Mouse (Mus musculus): ENCODE measurements around the gene Zfp53. TPM values are rescaled to one million over a fixed set of nuclear protein-coding genes. Genes with fewer than 3 reads are reported as not detected.

The Zfp53 gene
- total RNA-seq, 1 experiment: 5.9 TPM

GRCm38 (mm10) chr17:21533961-21534360 lies 45.2 kb downstream of the Zfp53 start:
- Histone ChIP-seq H3K27ac (ENCODE audit: insufficient read depth, low read depth, low read length, poor library complexity, severe bottlenecking) (no peak overlapping the region), H3K9me3 (ENCODE audit: control insufficient read depth, insufficient read depth, low read depth, low read length) (no peaks in the 10 kb centered on the region), H3K4me1 (ENCODE audit: control insufficient read depth in 2 of 2, insufficient read depth in 2 of 2, low read length in 2 of 2, poor library complexity in 1 of 2) (peaks cover 5 to 13% of the 10 kb centered on the region in 2 experiments; a peak in 2 of 4 replicates), H3K36me3 (ENCODE audit: control insufficient read depth, insufficient read depth, low read length, poor library complexity, severe bottlenecking) (no peaks in the 10 kb centered on the region), H3K4me3 (ENCODE audit: insufficient read depth in 1 of 2, low read depth in 1 of 2, low read length in 2 of 2, poor library complexity in 1 of 2, severe bottlenecking in 1 of 2) (no peak overlapping the region), H3K9ac (ENCODE audit: insufficient read depth, low read depth, low read length, poor library complexity, severe bottlenecking) (no peak overlapping the region)
- no peak for DNase-seq (ENCODE audit: low read depth, low spot score)
- in situ Hi-C loops (cut with MboI; ENCODE audit: low sequenced_read_pairs in 2 of 2, unreplicated experiment in 2 of 2): no loop called here
- TF ChIP-seq HCFC1 (IDR thresholded peaks at IDR 0.05; ENCODE audit: borderline replicate concordance, insufficient read depth, low read length) (no peak), ZC3H11A (IDR thresholded peaks at IDR 0.05; ENCODE audit: borderline replicate concordance, low read depth, low read length) (no peak), MAFK (IDR thresholded peaks at IDR 0.05; ENCODE audit: insufficient read depth, low read depth, low read length) (no peak), ZNF384 (IDR thresholded peaks at IDR 0.05; ENCODE audit: low read depth, low read length) (no peak), CHD2 (IDR thresholded peaks at IDR 0.05; ENCODE audit: low read depth, low read length) (no peak)

DNA sequence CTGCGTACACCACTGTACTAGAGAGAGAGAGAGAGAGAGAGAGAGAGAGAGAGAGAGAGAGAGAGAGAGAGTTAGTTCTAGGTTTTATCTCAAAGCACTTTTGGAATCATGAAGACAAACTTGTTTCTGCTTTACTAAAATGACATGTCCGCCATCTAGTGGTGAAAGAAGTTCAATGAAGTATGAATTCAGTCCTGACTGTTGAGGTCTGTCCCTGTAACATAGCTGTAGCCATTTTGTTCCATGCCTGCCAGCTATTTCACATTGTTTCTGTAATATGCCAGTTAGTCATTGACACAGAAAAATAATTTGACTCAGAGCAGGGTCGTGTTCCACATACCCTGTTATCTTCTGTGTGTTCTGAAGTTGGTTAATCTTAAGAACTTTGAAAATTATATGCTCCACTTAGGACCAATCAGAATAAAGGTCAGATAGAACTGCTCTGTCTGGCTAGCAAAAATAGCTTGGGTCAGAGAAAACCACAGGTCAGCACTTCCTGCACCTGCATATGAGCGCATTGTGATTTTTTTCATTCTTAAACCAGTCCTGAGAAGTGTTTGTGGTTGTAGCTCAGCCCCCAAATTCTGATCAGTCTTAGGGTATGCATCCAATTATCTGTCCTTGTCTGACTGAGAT lies 45.8 kb downstream of the Zfp53 start:
- no peak overlapping the region for H3K27ac ChIP-seq (ENCODE audit: insufficient read depth, low read depth, low read length, poor library complexity, severe bottlenecking)
- no peak for TF ChIP-seq ZNF384 (IDR thresholded peaks at IDR 0.05; ENCODE audit: low read depth, low read length)
- no peak for TF ChIP-seq CHD2 (IDR thresholded peaks at IDR 0.05; ENCODE audit: low read depth, low read length)
- peak; percentile 55; the same call in 1 of the 2 replicates for TF ChIP-seq ZC3H11A (IDR thresholded peaks at IDR 0.05; ENCODE audit: borderline replicate concordance, low read depth, low read length)
- DNase-seq (ENCODE audit: low read depth, low spot score): peak; percentile 74
- no peaks in the 10 kb centered on the region for H3K36me3 ChIP-seq (ENCODE audit: control insufficient read depth, insufficient read depth, low read length, poor library complexity, severe bottlenecking)
- in situ Hi-C loops (cut with MboI; ENCODE audit: low sequenced_read_pairs in 2 of 2, unreplicated experiment in 2 of 2): no loop called here
- no peaks in the 10 kb centered on the region for H3K9me3 ChIP-seq (ENCODE audit: control insufficient read depth, insufficient read depth, low read depth, low read length)
- H3K9ac ChIP-seq (ENCODE audit: insufficient read depth, low read depth, low read length, poor library complexity, severe bottlenecking): no peak overlapping the region
- no peak overlapping the region for H3K4me3 ChIP-seq (ENCODE audit: insufficient read depth in 1 of 2, low read depth in 1 of 2, low read length in 2 of 2, poor library complexity in 1 of 2, severe bottlenecking in 1 of 2)
- H3K4me1 ChIP-seq (ENCODE audit: control insufficient read depth in 2 of 2, insufficient read depth in 2 of 2, low read length in 2 of 2, poor library complexity in 1 of 2): peaks cover 5 to 13% of the 10 kb centered on the region in 2 experiments; a peak in 2 of 4 replicates

DNA sequence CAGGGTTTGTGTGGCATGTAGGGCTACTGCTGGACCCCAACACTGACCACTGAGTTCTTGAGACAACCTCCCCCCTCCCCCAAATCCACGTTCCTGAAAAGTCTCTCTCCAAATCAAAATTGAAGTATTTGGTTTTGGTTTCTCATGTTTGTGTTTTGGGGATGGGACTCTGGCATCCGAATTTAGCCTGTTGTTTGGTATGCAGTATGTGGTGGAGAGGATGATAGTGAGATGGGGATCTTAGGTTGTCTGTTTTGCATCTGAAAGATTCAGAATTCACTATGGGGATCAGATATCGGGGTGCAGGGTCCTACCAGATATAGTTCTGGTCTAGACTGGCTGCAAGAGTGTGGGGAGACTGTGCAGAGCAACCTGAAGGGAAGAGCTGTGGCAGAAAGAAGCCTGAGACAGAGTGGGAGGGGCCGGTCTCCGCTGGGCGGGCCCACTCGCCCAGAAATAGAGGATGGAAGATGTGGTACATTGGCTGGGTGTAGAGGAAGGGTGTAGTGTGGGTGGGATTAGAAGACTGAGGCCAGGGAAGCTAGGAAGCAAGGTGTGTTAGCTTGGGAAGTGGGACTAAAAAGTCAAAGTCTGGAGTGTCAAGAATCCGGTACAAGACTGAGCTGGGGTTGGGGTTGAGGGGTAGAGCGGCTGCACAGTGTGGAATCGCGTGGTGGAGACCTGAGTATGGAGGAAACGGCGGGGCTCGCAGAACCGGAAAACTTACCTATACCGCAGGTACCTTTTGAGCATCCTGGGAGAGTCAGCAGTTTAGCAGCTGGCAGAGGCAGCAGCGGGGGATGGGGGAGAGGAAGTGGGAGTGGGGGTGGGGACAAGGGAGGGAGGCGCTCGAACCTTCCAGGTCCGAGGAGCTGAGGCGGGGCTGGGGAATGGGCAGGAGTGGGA lies 46.6 kb downstream of the Zfp53 start, which contains the start of gene Zfp52:
Zfp52 (plus strand) TSS at position 444 of the 906 bp plus-strand sequence.
- Histone ChIP-seq H3K27ac (ENCODE audit: insufficient read depth, low read depth, low read length, poor library complexity, severe bottlenecking) (peak within 1 kb of the TSS; percentile 40), H3K4me3 (ENCODE audit: insufficient read depth in 1 of 2, low read depth in 1 of 2, low read length in 2 of 2, poor library complexity in 1 of 2, severe bottlenecking in 1 of 2) (peak within 1 kb of the TSS; percentile 62 to 64), H3K36me3 (ENCODE audit: control insufficient read depth, insufficient read depth, low read length, poor library complexity, severe bottlenecking) (no peaks in the 10 kb centered on the region), H3K9me3 (ENCODE audit: control insufficient read depth, insufficient read depth, low read depth, low read length) (no peaks in the 10 kb centered on the region), H3K4me1 (ENCODE audit: control insufficient read depth in 2 of 2, insufficient read depth in 2 of 2, low read length in 2 of 2, poor library complexity in 1 of 2) (peaks cover 5 to 13% of the 10 kb centered on the region in 2 experiments; a peak in 2 of 4 replicates), H3K9ac (ENCODE audit: insufficient read depth, low read depth, low read length, poor library complexity, severe bottlenecking) (peak within 1 kb of the TSS; percentile 34)
- DNase-seq (ENCODE audit: low read depth, low spot score): peak; percentile 36
- in situ Hi-C loops (cut with MboI; ENCODE audit: low sequenced_read_pairs in 2 of 2, unreplicated experiment in 2 of 2): no loop called here
- 0 out of 2 replicates have a peak, but pooled peaks have one; percentile 16 for TF ChIP-seq MAFK (IDR thresholded peaks at IDR 0.05; ENCODE audit: insufficient read depth, low read depth, low read length)
- TF ChIP-seq ZC3H11A (IDR thresholded peaks at IDR 0.05; ENCODE audit: borderline replicate concordance, low read depth, low read length): no peak

DNA sequence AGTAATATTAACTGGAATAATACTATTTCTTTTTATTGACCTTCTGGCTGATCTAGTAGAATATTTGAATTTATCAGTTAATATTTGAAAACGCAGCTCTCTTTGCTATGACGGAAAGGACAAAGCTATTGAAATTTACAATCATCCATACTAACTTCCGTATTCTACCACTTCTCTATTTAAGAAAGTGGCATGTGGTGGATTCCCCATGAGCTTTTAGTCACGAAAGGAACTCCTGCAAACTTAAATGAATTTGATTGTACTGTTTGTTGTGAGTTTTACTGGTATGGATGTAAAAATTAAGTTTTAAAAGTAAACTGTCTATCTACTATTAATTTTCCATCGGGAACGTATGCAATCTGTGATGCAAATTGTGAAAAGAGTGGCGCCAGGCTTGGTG lies 47.3 kb downstream of the Zfp53 start:
- DNase-seq (ENCODE audit: low read depth, low spot score): no peak
- Histone ChIP-seq H3K36me3 (ENCODE audit: control insufficient read depth, insufficient read depth, low read length, poor library complexity, severe bottlenecking) (no peaks in the 10 kb centered on the region), H3K4me3 (ENCODE audit: insufficient read depth in 1 of 2, low read depth in 1 of 2, low read length in 2 of 2, poor library complexity in 1 of 2, severe bottlenecking in 1 of 2) (peak overlapping the region; percentile 62 to 64; a peak in 3 of 4 replicates), H3K27ac (ENCODE audit: insufficient read depth, low read depth, low read length, poor library complexity, severe bottlenecking) (no peak overlapping the region), H3K4me1 (ENCODE audit: control insufficient read depth in 2 of 2, insufficient read depth in 2 of 2, low read length in 2 of 2, poor library complexity in 1 of 2) (peaks cover 5 to 10% of the 10 kb centered on the region in 2 experiments; a peak in 2 of 4 replicates), H3K9me3 (ENCODE audit: control insufficient read depth, insufficient read depth, low read depth, low read length) (no peaks in the 10 kb centered on the region), H3K9ac (ENCODE audit: insufficient read depth, low read depth, low read length, poor library complexity, severe bottlenecking) (no peak overlapping the region)
- in situ Hi-C loops (cut with MboI; ENCODE audit: low sequenced_read_pairs in 2 of 2, unreplicated experiment in 2 of 2): no loop called here
- TF ChIP-seq MAFK (IDR thresholded peaks at IDR 0.05; ENCODE audit: insufficient read depth, low read depth, low read length): no peak
- no peak for TF ChIP-seq CHD2 (IDR thresholded peaks at IDR 0.05; ENCODE audit: low read depth, low read length)
- TF ChIP-seq ZC3H11A (IDR thresholded peaks at IDR 0.05; ENCODE audit: borderline replicate concordance, low read depth, low read length): no peak
- no peak for TF ChIP-seq ZNF384 (IDR thresholded peaks at IDR 0.05; ENCODE audit: low read depth, low read length)
- TF ChIP-seq HCFC1 (IDR thresholded peaks at IDR 0.05; ENCODE audit: borderline replicate concordance, insufficient read depth, low read length): no peak

All from ES-E14 (cell line).